Mouse (Mus musculus) intestine, postnatal 0 days (tissue): Measurements from ENCODE around the gene Serac1. TPM values are rescaled to one million over a fixed set of nuclear protein-coding genes. Genes with fewer than 3 reads are reported as not detected.

Source experiments
- ATAC-seq: fragments of 200-750 bp; cut with Nextera tagmentation; 2 replicates; pipeline ENCODE4 v1.8.0; 2017; ENCODE audit warnings: mild to moderate bottlenecking, moderate TSS enrichment, moderate library complexity
- H3K27ac ChIP-seq: fragments of 300-500 bp; sonication (generic); 2 replicates; pipeline ENCODE4 v1.5.1; 2014; ENCODE audit warnings: mild to moderate bottlenecking, low read depth, low read length, moderate library complexity
- H3K27me3 ChIP-seq: fragments of 300-500 bp; sonication (generic); replicated peaks from 2 replicates; pipeline ENCODE4 v1.6.1; 2014; ENCODE audit warnings: low read length, mixed read lengths; ENCODE audit not compliant: control insufficient read depth, insufficient read depth
- H3K36me3 ChIP-seq: fragments of 300-500 bp; sonication (generic); 2 replicates; pipeline ENCODE4 v1.6.1; 2014; ENCODE audit warnings: mild to moderate bottlenecking, moderate library complexity; ENCODE audit not compliant: control insufficient read depth, insufficient read depth
- H3K4me1 ChIP-seq: fragments of 300-500 bp; sonication (generic); replicated peaks from 2 replicates; pipeline ENCODE4 v1.6.1; 2014; ENCODE audit warnings: antibody characterized with exemption, low read length, mixed read lengths; ENCODE audit not compliant: control insufficient read depth, insufficient read depth
- H3K4me2 ChIP-seq: fragments of 300-500 bp; sonication (generic); replicated peaks from 2 replicates; pipeline ENCODE4 v1.6.1; 2014; ENCODE audit warnings: low read depth, mild to moderate bottlenecking, moderate library complexity
- H3K4me3 ChIP-seq: fragments of 300-500 bp; sonication (generic); 2 replicates; pipeline ENCODE4 v1.5.1; 2014; ENCODE audit warnings: low read depth, low read length
- H3K9ac ChIP-seq: fragments of 300-500 bp; sonication (generic); 2 replicates; pipeline ENCODE4 v1.6.1; 2014; ENCODE audit warnings: mild to moderate bottlenecking, low read depth, low read length
- H3K9me3 ChIP-seq: fragments of 300-500 bp; sonication (generic); 2 replicates; pipeline ENCODE4 v1.6.1; 2016; ENCODE audit warnings: mixed run types; ENCODE audit not compliant: control insufficient read depth
- CTCF ChIP-seq: sonication (generic); IDR thresholded peaks from 2 replicates; pipeline ENCODE4 v1.5.1; 2016; ENCODE audit warnings: low read depth, mild to moderate bottlenecking, control low read depth, antibody characterized with exemption, moderate library complexity
- WGBS: fragments of 180-500 bp; shearing (Covaris S2); extraction: QIAGEN DNeasy Blood & Tissue Kit; methylation state at CpG from one replicate; pipeline ENCODE4 v1.1.7; 2014; 5-methylcytosine and 5-hydroxymethylcytosine counted together
- polyA plus RNA-seq: library from polyadenylated mRNA; unstranded; fragments of >200 nt; fragmentation: Nextera tagmentation; extraction: Ambion mirVana; gene quantifications from 2 replicates; pipeline ENCODE4 v1.2.1, GENCODE M21; 2015

Gene Serac1
- polyA plus RNA-seq, 1 experiment from 2014 or later: 2.5 TPM

- no peak for ATAC-seq
Measured at GRCm38 (mm10) chr17:5993581-5994260, 85.8 kb downstream of the Serac1 start.

GRCm38 (mm10) chr17:5992866-5993580 lies 86.5 kb downstream of the Serac1 start:
- H3K9me3 ChIP-seq: no peaks in the 10 kb centered on the region
- WGBS: 78% methylated on average over 5 of the region's 5 CpGs
- H3K27me3 ChIP-seq: no peaks in the 10 kb centered on the region
- H3K4me3 ChIP-seq: no peak overlapping the region
- H3K27ac ChIP-seq: no peak overlapping the region
- 0 out of 2 replicates have a peak, but pooled peaks have one; percentile 8 for TF ChIP-seq CTCF
- ATAC-seq: no peak
- no peaks in the 10 kb centered on the region for H3K4me1 ChIP-seq
- H3K9ac ChIP-seq: no peak overlapping the region
- H3K36me3 ChIP-seq: peaks cover 16% of the 10 kb centered on the region; the same call in 1 of the 2 replicates
- H3K4me2 ChIP-seq: no peak overlapping the region

More at GRCm38 (mm10) chr17:5993581-5994260, 85.8 kb downstream of the Serac1 start:
- no peaks in the 10 kb centered on the region for H3K9me3 ChIP-seq
- no peaks in the 10 kb centered on the region for H3K4me1 ChIP-seq
- peaks cover 16% of the 10 kb centered on the region; the same call in 1 of the 2 replicates for H3K36me3 ChIP-seq
- H3K9ac ChIP-seq: no peak overlapping the region
- 70% methylated on average over 3 of the region's 3 CpGs for WGBS
- TF ChIP-seq CTCF: peak; percentile 48
- no peak overlapping the region for H3K4me3 ChIP-seq
- H3K27ac ChIP-seq: no peak overlapping the region
- H3K27me3 ChIP-seq: no peaks in the 10 kb centered on the region
- no peak overlapping the region for H3K4me2 ChIP-seq

Other genes starting within 250 kb of the Serac1 start
- gene Snx9, start 238.4 kb downstream of the Serac1 start, polyA plus RNA-seq: 91.4 and 95.4 TPM in 2 replicates
- gene Synj2, start 138.5 kb downstream of the Serac1 start, polyA plus RNA-seq: 2.1 and 2.6 TPM in 2 replicates
- 145 and 157 TPM in 2 replicates for gene Gtf2h5, start within 50 bp of the Serac1 start, polyA plus RNA-seq
- gene Tulp4, start 26.7 kb upstream of the Serac1 start, polyA plus RNA-seq: 35.1 and 37.0 TPM in 2 replicates
- gene Tmem181a, start 177.1 kb upstream of the Serac1 start, polyA plus RNA-seq: 26.4 and 26.8 TPM in 2 replicates
- gene Dynlt1a, start 237.8 kb upstream of the Serac1 start, polyA plus RNA-seq: 10.7 and 11.7 TPM in 2 replicates